Mouse (Mus musculus) Patski (cell line): ENCODE data around the gene Syt3. TPM values are rescaled to one million over a fixed set of nuclear protein-coding genes. Genes with fewer than 3 reads are reported as not detected.

Source experiments
- ATAC-seq: fragments of 100-300 bp; one replicate; pipeline ENCODE4 v1.8.0; 2021
- CTCF ChIA-PET: fragments of 350-600 bp; sonication (Branson Sonifier 250); formaldehyde crosslinking; loops from one replicate; lab custom pipeline; 2022; ENCODE audit warnings: inconsistent platforms; lab: Charles Lee
- POLR2A ChIA-PET: fragments of 350-600 bp; sonication (Branson Sonifier 250); formaldehyde crosslinking; loops from one replicate; lab custom pipeline; 2022; ENCODE audit warnings: antibody characterized with exemption, inconsistent platforms; lab: Charles Lee
- DNase-seq: peaks from one replicate; pipeline ENCODE4 v3.0.0-alpha.2; 2011; ENCODE audit warnings: low read depth, low spot score
- H3K27me3 ChIP-seq: fragments of 371-371 bp; one replicate; pipeline ENCODE4 v1.5.1; 2021
- CTCF ChIP-seq: fragments of 100-300 bp; IDR thresholded peaks from one replicate; pipeline ENCODE4 v1.5.1; 2021
- in situ Hi-C: fragments of 300-500 bp; cut with MboI; formaldehyde crosslinking; loops from 3 replicates; pipeline ENCODE4 v1.11.1; 2018; ENCODE audit warnings: low pct_unique_long_range_greater_than_20kb, mixed read lengths
- polyA plus RNA-seq: library from polyadenylated mRNA; unstranded; gene quantifications from one replicate; pipeline ENCODE4 v1.2.3, GENCODE M21; 2021

Gene Syt3
- polyA plus RNA-seq, 1 experiment from 2014 or later = 6.4 TPM

- in situ Hi-C loops = no loop called here
- ATAC-seq = no peak
- DNase-seq = no peak
Observed at GRCm38 (mm10) chr7:44374756-44375155, 9.1 kb upstream of the Syt3 start.

DNA sequence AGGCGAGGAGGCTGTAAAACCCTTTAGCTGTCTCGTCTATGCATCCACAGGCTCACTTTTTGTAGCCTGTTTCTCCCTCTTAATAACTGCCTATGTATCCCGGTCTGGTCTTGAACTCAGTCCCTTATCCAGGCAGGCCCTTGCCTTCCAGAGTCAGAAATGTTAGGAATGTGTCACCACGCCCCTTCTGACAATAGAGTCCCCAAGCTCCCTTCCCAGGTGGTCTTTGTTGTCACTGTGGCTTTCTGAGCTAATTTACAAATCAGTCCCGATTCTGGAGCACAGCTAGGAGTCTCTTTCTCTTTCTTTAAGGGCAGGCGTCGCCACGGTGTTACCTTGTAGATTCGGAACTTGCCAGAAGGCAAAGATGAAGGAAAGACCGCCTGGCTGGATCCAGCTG is 8.7 kb upstream of the Syt3 start:
- no peak for TF ChIP-seq CTCF
- CTCF ChIA-PET = no interaction called here
- DNase-seq (no peak), ATAC-seq (no peak)
- H3K27me3 ChIP-seq = no peaks in the 10 kb centered on the region
- POLR2A ChIA-PET = interaction anchor here (1.2 kb wide), 1 partner anchor 11 kb away, joined by 3 read pairs; the partner anchor contains the start of gene 1700008O03Rik
- in situ Hi-C loops = no loop called here

More at GRCm38 (mm10) chr7:44374756-44375155, 9.1 kb upstream of the Syt3 start:
- no peak for TF ChIP-seq CTCF
- no peaks in the 10 kb centered on the region for H3K27me3 ChIP-seq
- CTCF ChIA-PET = no interaction called here
- POLR2A ChIA-PET = no interaction called here

- ATAC-seq = no peak
- no peak for TF ChIP-seq CTCF
- no peak for DNase-seq
- CTCF ChIA-PET = no interaction called here
- H3K27me3 ChIP-seq = no peaks in the 10 kb centered on the region
- in situ Hi-C loops = no loop called here
- POLR2A ChIA-PET = interaction anchor here (1.2 kb wide), 1 partner anchor 10 kb away, joined by 3 read pairs; the partner anchor contains the start of gene 1700008O03Rik
Observed at GRCm38 (mm10) chr7:44375793-44376192, 8.1 kb upstream of the Syt3 start.

DNA sequence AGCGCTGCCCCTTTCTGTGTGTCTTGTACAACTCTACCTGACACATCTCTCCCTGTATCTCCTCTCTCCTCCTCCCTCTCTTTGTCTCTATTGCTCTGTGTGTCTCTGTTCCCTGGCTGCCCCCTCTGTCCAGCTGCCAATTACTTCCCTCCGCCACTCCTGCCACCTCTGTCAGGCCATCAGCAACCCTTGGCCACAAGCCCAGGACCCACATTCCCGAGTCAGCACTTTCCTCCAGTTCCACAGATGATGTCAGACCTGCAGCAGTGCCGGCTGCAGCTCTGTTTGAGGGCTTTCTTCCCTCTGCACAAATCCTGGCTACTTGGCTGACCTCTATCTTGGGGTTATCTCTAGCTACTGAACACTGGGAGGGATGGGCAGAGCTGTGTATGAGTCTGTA is 5.6 kb upstream of the Syt3 start:
- ChIA-PET CTCF (no interaction called here), POLR2A (no interaction called here)
- DNase-seq = no peak
- in situ Hi-C loops = no loop called here
- peaks cover 8% of the 10 kb centered on the region for H3K27me3 ChIP-seq
- TF ChIP-seq CTCF = no peak
- no peak for ATAC-seq

- in situ Hi-C loops = loop anchor here (5.0 kb wide), 1 partner anchor 85 kb away; the partner anchor contains the start of genes Aspdh and Josd2
- H3K27me3 ChIP-seq = peaks cover 22% of the 10 kb centered on the region
- ChIA-PET CTCF (no interaction called here), POLR2A (interaction anchor here (1.1 kb wide), 1 partner anchor 23 kb away, joined by 4 read pairs; no protein-coding TSS in a partner anchor)
- no peak for ATAC-seq
- DNase-seq = no peak
- no peak for TF ChIP-seq CTCF
Observed at GRCm38 (mm10) chr7:44382541-44382940, 1.4 kb upstream of the Syt3 start.

- ChIA-PET CTCF (interaction anchor here (0.8 to 1.7 kb wide), 2 partner anchors 13 to 17 kb away, joined by 3 to 4 read pairs; no protein-coding TSS in a partner anchor), POLR2A (interaction anchor here (0.5 kb wide), 1 partner anchor 266 kb away, joined by 3 read pairs; no protein-coding TSS in a partner anchor)
- in situ Hi-C loops = loop anchor here (5.0 kb wide), 1 partner anchor 83 kb away; the partner anchor contains the start of genes Aspdh and Josd2
- DNase-seq (no peak), ATAC-seq (peak; percentile 12)
- no peak for TF ChIP-seq CTCF
- peaks cover 24% of the 10 kb centered on the region for H3K27me3 ChIP-seq
Observed at GRCm38 (mm10) chr7:44384716-44385059, 786 bp downstream of the Syt3 start.

DNA sequence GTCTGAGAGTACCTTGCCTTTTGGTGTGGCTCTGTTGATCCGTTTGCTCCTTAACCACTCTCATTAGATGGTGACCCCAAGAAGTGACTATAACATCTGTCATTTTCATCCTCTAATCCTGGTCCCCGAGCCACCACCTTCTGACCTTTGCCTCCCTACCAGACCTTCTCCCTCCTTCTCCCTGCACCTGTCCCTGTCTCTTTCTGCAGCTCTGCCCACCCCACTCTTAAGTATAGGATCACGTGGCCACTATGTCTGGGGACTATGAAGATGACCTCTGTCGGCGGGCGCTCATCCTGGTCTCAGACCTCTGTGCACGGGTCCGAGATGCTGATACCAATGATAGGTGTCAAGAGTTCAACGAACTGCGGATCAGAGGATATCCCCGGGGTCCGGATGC is 1.8 kb downstream of the Syt3 start, which contains the start of gene 1700008O03Rik:
Gene 1700008O03Rik, minus strand, starts transcription at position 101 of the 400 bp plus-strand sequence.
- ATAC-seq (no peak), DNase-seq (no peak)
- CTCF ChIA-PET = interaction anchor here (1.6 kb wide), 1 partner anchor 9 kb away, joined by 3 read pairs; no protein-coding TSS in a partner anchor
- TF ChIP-seq CTCF = no peak
- H3K27me3 ChIP-seq = peaks cover 33% of the 10 kb centered on the region
- in situ Hi-C loops = no loop called here
- POLR2A ChIA-PET = interaction anchor here (1.2 kb wide), 1 partner anchor 10 kb away, joined by 3 read pairs; no protein-coding TSS in a partner anchor

- H3K27me3 ChIP-seq = peaks cover 48% of the 10 kb centered on the region
- ChIA-PET CTCF (no interaction called here), POLR2A (no interaction called here)
- no peak for ATAC-seq
- no peak for DNase-seq
- in situ Hi-C loops = no loop called here
- no peak for TF ChIP-seq CTCF
Observed at GRCm38 (mm10) chr7:44391831-44392230, 7.9 kb downstream of the Syt3 start.

- CTCF ChIA-PET = no interaction called here
- peaks cover 52% of the 10 kb centered on the region for H3K27me3 ChIP-seq
- in situ Hi-C loops = no loop called here
- DNase-seq = no peak
- ATAC-seq = no peak
- POLR2A ChIA-PET = no interaction called here
- no peak for TF ChIP-seq CTCF
Observed at GRCm38 (mm10) chr7:44392341-44392740, 8.4 kb downstream of the Syt3 start.

- no peak for DNase-seq
- in situ Hi-C loops = no loop called here
- CTCF ChIA-PET = no interaction called here
- POLR2A ChIA-PET = no interaction called here
- H3K27me3 ChIP-seq = peaks cover 52% of the 10 kb centered on the region
- TF ChIP-seq CTCF = no peak
- no peak for ATAC-seq
Observed at GRCm38 (mm10) chr7:44393284-44393683, 9.4 kb downstream of the Syt3 start.

DNA sequence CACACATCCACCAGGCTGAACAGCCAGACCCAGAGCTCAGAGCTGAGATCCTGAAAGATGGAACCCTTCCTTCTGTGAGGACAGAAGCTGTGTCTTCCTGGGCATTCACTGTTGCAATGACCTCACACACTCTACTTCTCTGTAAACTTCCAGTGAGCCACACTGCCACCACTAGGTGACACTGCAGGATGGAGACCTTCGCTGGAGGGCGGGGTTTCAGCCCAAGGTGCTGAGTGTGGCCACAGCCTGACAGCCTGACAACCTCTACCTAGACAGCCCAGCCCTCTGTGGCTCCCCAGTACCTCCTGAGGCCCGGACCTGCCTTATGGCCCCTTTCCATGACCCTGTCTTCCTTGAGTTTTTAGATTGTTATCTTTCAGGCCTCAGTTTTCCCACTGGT is 14.7 kb downstream of the Syt3 start:
- ChIA-PET CTCF (interaction anchor here (1.1 to 1.3 kb wide), 2 partner anchors 15 to 54 kb away, joined by 3 to 4 read pairs; partner anchors contain the start of gene Syt3), POLR2A (no interaction called here)
- ATAC-seq = peak; percentile 66
- TF ChIP-seq CTCF = no peak
- DNase-seq = no peak
- in situ Hi-C loops = no loop called here
- peaks cover 28% of the 10 kb centered on the region for H3K27me3 ChIP-seq
